Mouse (Mus musculus) liver, embryonic 11.5 days (tissue): Measurements from ENCODE around the gene Cacna1d. TPM values are rescaled to one million over a fixed set of nuclear protein-coding genes. Genes with fewer than 3 reads are reported as not detected.

Experiments used
- ATAC-seq: fragments of 200-750 bp; cut with Nextera tagmentation; replicated peaks from 2 replicates; pipeline ENCODE4 v1.8.0; 2017; ENCODE audit warnings: moderate number of reproducible peaks, mild to moderate bottlenecking, moderate TSS enrichment, moderate library complexity; ENCODE audit not compliant: low FRiP score
- DNase-seq: peaks from one replicate; pipeline ENCODE4 v3.0.0-alpha.2; 2017; ENCODE audit warnings: low spot score
- H3K27ac ChIP-seq: fragments of 300-500 bp; sonication (generic); 2 replicates; pipeline ENCODE4 v1.5.1; 2014; ENCODE audit warnings: mild to moderate bottlenecking, low read depth, low read length, control low read depth
- H3K27me3 ChIP-seq: fragments of 300-500 bp; sonication (generic); replicated peaks from 2 replicates; pipeline ENCODE4 v1.6.1; 2014; ENCODE audit warnings: low read length, mixed read lengths; ENCODE audit not compliant: control insufficient read depth, insufficient read depth
- H3K36me3 ChIP-seq: fragments of 300-500 bp; sonication (generic); 2 replicates; pipeline ENCODE4 v1.6.1; 2014; ENCODE audit warnings: mild to moderate bottlenecking, low read length, moderate library complexity, mixed read lengths; ENCODE audit not compliant: control insufficient read depth, insufficient read depth
- H3K4me1 ChIP-seq: fragments of 300-500 bp; sonication (generic); replicated peaks from 2 replicates; pipeline ENCODE4 v1.6.1; 2014; ENCODE audit warnings: low read length, mixed read lengths; ENCODE audit not compliant: control insufficient read depth, insufficient read depth
- H3K4me2 ChIP-seq: fragments of 300-500 bp; sonication (generic); 2 replicates; pipeline ENCODE4 v1.6.1; 2014; ENCODE audit warnings: mild to moderate bottlenecking, control low read depth, moderate library complexity
- H3K4me3 ChIP-seq: fragments of 300-500 bp; sonication (generic); 2 replicates; pipeline ENCODE4 v1.5.1; 2014; ENCODE audit warnings: low read depth, low read length, control low read depth
- H3K9ac ChIP-seq: fragments of 300-500 bp; sonication (generic); 2 replicates; pipeline ENCODE4 v1.6.1; 2014; ENCODE audit warnings: low read depth, low read length, control low read depth
- H3K9me3 ChIP-seq: fragments of 300-500 bp; sonication (generic); 2 replicates; pipeline ENCODE4 v1.6.1; 2016; ENCODE audit warnings: low read length, inconsistent platforms, mixed read lengths; ENCODE audit not compliant: control insufficient read depth
- WGBS: fragments of 180-500 bp; shearing (Covaris S2); extraction: QIAGEN DNeasy Blood & Tissue Kit; methylation state at CpG from one replicate; pipeline ENCODE4 v1.1.7; 2014; 5-methylcytosine and 5-hydroxymethylcytosine counted together
- polyA plus RNA-seq: library from polyadenylated mRNA; unstranded; fragments of >200 nt; fragmentation: Nextera tagmentation; extraction: Ambion mirVana; gene quantifications from 2 replicates; pipeline ENCODE4 v1.2.1, GENCODE M21; 2014

Cacna1d gene
- polyA plus RNA-seq, 1 experiment from 2014 or later: 1.2 TPM

GRCm38 (mm10) chr14:30008733-30009575, 482.3 kb downstream of the Cacna1d start, which contains the start of the genes Il17rb and Chdh:
Il17rb (minus strand) TSS chr14:30008896.
Chdh (plus strand) TSS chr14:30009023.
- peak; percentile 54; the same call in 1 of the 2 replicates for ATAC-seq
- Histone ChIP-seq H3K36me3 (no peaks in the 10 kb centered on the region), H3K9me3 (no peaks in the 10 kb centered on the region), H3K9ac (no peak within 1 kb of the TSS), H3K27ac (no peak within 1 kb of the TSS), H3K27me3 (peaks cover 25% of the 10 kb centered on the region), H3K4me1 (no peaks in the 10 kb centered on the region; the same call in 1 of the 2 replicates), H3K4me2 (peak within 1 kb of the TSS; percentile 74), H3K4me3 (peak within 1 kb of the TSS; percentile 50)
- DNase-seq: peak; percentile 49
- WGBS: 8% methylated on average over 54 of the region's 54 CpGs

GRCm38 (mm10) chr14:29999475-29999811, 491.8 kb downstream of the Cacna1d start:
- no peaks in the 10 kb centered on the region for H3K9me3 ChIP-seq
- no peak overlapping the region for H3K27ac ChIP-seq
- H3K9ac ChIP-seq: no peak overlapping the region
- ATAC-seq (no peak), DNase-seq (no peak)
- H3K27me3 ChIP-seq: no peaks in the 10 kb centered on the region
- H3K36me3 ChIP-seq: peaks cover 9% of the 10 kb centered on the region
- H3K4me2 ChIP-seq: no peak overlapping the region
- H3K4me1 ChIP-seq: peaks cover 2% of the 10 kb centered on the region; the same call in 1 of the 2 replicates
- 63% methylated on average over 3 of the region's 3 CpGs for WGBS
- H3K4me3 ChIP-seq: no peak overlapping the region

GRCm38 (mm10) chr14:29998747-29999474, 492.3 kb downstream of the Cacna1d start:
- ATAC-seq (no peak), DNase-seq (no peak)
- Histone ChIP-seq H3K4me2 (no peak overlapping the region), H3K9me3 (no peaks in the 10 kb centered on the region), H3K27me3 (no peaks in the 10 kb centered on the region), H3K36me3 (peaks cover 11% of the 10 kb centered on the region), H3K4me3 (no peak overlapping the region), H3K27ac (no peak overlapping the region), H3K4me1 (peaks cover 2% of the 10 kb centered on the region; the same call in 1 of the 2 replicates), H3K9ac (no peak overlapping the region)
- 75% methylated on average over 13 of the region's 13 CpGs for WGBS

- Histone ChIP-seq H3K4me2 (no peak overlapping the region), H3K4me3 (no peak overlapping the region), H3K36me3 (peaks cover 23% of the 10 kb centered on the region), H3K27me3 (no peaks in the 10 kb centered on the region), H3K9me3 (no peaks in the 10 kb centered on the region), H3K4me1 (peaks cover 2% of the 10 kb centered on the region; the same call in 1 of the 2 replicates), H3K9ac (no peak overlapping the region), H3K27ac (no peak overlapping the region)
- no peak for ATAC-seq
- DNase-seq: no peak
Observed at GRCm38 (mm10) chr14:29997345-29997744, 493.9 kb downstream of the Cacna1d start.

- H3K4me1 ChIP-seq: peaks cover 2% of the 10 kb centered on the region; the same call in 1 of the 2 replicates
- no peaks in the 10 kb centered on the region for H3K27me3 ChIP-seq
- peaks cover 32% of the 10 kb centered on the region for H3K36me3 ChIP-seq
- no peak overlapping the region for H3K4me3 ChIP-seq
- no peak overlapping the region for H3K4me2 ChIP-seq
- 87% methylated on average over 11 of the region's 11 CpGs for WGBS
- H3K9ac ChIP-seq: no peak overlapping the region
- peak; percentile 48 for ATAC-seq
- H3K9me3 ChIP-seq: no peaks in the 10 kb centered on the region
- no peak overlapping the region for H3K27ac ChIP-seq
- DNase-seq: no peak
Observed at GRCm38 (mm10) chr14:29996000-29996751, 495.1 kb downstream of the Cacna1d start.

- H3K36me3 ChIP-seq: peaks cover 40% of the 10 kb centered on the region
- no peak for ATAC-seq
- no peak overlapping the region for H3K4me3 ChIP-seq
- H3K9ac ChIP-seq: no peak overlapping the region
- DNase-seq: no peak
- no peaks in the 10 kb centered on the region for H3K27me3 ChIP-seq
- H3K4me1 ChIP-seq: peaks cover 2% of the 10 kb centered on the region; the same call in 1 of the 2 replicates
- H3K4me2 ChIP-seq: no peak overlapping the region
- 78% methylated on average over 4 of the region's 4 CpGs for WGBS
- no peaks in the 10 kb centered on the region for H3K9me3 ChIP-seq
- no peak overlapping the region for H3K27ac ChIP-seq
Observed at GRCm38 (mm10) chr14:29994976-29995375, 496.3 kb downstream of the Cacna1d start.

Other genes starting within 250 kb of the Cacna1d start
- 26.8 and 29.1 TPM in 2 replicates for gene Dcp1a, start 11.9 kb downstream of the Cacna1d start, polyA plus RNA-seq
- gene Tkt, start 56.9 kb upstream of the Cacna1d start, polyA plus RNA-seq: 184 and 210 TPM in 2 replicates
- 34.7 and 38.4 TPM in 2 replicates for gene Prkcd, start 134.8 kb upstream of the Cacna1d start, polyA plus RNA-seq
- gene Rft1, start 162.9 kb upstream of the Cacna1d start, polyA plus RNA-seq: 9.7 and 9.8 TPM in 2 replicates
- 23.0 and 24.5 TPM in 2 replicates for gene Sfmbt1, start 223.4 kb upstream of the Cacna1d start, polyA plus RNA-seq